Mouse (Mus musculus): ENCODE data around the gene Carmil1.

Carmil1 gene

GRCm38 (mm10) chr13:24211229-24211628 lies 69.4 kb downstream of the Carmil1 start:
- no peak for DNase-seq (ENCODE audit: low spot score in 2 of 2)

DNA sequence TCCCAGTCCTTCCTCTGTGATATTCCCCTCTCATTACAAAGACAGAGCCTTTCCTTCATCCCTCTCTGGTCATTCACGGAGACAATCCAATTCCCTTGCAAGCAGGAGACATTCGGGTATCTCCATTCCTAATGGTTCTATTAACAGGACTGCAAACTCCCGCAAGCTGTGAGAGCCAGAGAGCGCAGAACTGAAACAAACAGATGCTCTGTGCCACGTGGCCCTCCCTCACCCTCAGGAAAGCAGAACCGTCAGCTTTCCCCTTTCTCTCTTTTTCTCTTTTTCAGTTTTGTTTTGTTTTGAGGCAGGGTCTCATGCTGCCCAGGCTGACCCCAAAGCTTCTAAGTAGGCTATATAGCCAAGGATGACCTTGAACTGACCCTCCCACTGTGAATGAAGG lies 74.5 kb downstream of the Carmil1 start:
- no peak for DNase-seq (ENCODE audit: low spot score in 2 of 2)

- DNase-seq (ENCODE audit: low spot score in 2 of 2) = no peak
Observed at GRCm38 (mm10) chr13:24202314-24202713, 78.3 kb downstream of the Carmil1 start.

- no peak for DNase-seq (ENCODE audit: low spot score in 2 of 2)
Observed at GRCm38 (mm10) chr13:24199861-24200543, 80.6 kb downstream of the Carmil1 start.

DNA sequence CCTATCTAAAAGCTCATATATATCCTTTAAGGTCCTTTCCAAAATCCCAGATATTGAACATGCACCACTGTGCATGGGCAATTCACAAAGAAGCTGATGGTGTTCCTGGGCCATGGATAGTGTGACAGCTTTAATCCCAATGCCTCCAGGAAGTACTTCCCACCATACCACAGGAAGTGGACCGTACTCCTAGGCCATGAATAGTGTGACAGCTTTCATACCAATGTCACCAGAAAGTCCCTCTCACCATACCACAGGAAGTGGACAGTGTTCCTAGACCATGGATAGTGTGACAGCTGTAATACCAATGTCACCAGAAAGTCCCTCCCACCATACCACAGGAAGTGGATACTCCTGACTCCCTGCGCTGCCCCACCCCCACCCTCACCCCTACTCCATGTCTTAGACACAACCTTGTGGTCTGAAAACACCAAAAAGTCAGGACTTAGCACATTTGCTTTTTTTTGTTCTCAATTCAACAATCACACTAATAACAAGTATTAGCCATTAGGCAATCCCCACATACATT lies 82.1 kb downstream of the Carmil1 start:
- no peak for DNase-seq (ENCODE audit: low spot score in 2 of 2)

GRCm38 (mm10) chr13:24195371-24195770 lies 85.2 kb downstream of the Carmil1 start:
- DNase-seq (ENCODE audit: low spot score in 2 of 2) = no peak

GRCm38 (mm10) chr13:24194018-24194417 lies 86.6 kb downstream of the Carmil1 start:
- no peak for DNase-seq (ENCODE audit: low spot score in 2 of 2)

DNA sequence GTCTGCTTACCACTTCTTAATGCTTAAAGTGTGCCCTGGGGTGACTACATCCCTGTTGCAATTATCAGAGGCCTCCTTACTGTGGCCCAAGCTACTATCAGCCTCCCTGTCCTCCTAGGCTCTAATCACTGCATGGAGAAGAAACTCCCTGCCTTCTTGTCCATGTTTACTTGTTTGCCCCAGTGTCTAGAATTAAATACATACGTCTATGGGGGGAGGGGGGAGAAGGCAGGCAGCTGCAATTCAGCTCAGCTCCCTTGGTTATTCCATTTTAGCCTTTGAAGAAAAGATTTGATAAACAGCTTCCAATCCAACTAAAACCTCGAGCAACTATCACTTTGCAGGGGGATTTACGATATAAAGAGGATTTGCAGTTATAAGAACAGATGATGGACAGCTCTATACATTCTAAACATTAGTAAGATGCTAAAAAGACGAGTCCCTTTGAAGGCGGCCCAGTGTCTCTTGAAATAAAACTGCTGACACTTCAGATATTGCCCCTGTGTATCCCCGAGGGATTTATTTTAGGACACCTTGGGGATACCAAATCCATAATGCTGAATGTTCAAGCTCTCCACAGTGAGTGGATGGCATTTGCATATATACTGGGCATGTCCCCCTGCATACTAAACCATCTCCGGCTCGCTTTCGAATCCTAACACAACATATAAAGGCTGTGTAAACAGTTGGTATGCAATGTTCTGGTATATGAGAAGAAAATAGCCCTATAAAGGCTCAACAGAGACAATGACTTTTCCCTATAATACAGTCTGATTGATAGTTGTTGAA lies 89.5 kb downstream of the Carmil1 start:
- DNase-seq (ENCODE audit: low spot score in 2 of 2) = no peak

- no peak for DNase-seq (ENCODE audit: low spot score in 2 of 2)
Observed at GRCm38 (mm10) chr13:24187026-24187425, 93.6 kb downstream of the Carmil1 start.

GRCm38 (mm10) chr13:24185641-24186040 lies 95.0 kb downstream of the Carmil1 start:
- DNase-seq (ENCODE audit: low spot score in 2 of 2) = no peak

DNA sequence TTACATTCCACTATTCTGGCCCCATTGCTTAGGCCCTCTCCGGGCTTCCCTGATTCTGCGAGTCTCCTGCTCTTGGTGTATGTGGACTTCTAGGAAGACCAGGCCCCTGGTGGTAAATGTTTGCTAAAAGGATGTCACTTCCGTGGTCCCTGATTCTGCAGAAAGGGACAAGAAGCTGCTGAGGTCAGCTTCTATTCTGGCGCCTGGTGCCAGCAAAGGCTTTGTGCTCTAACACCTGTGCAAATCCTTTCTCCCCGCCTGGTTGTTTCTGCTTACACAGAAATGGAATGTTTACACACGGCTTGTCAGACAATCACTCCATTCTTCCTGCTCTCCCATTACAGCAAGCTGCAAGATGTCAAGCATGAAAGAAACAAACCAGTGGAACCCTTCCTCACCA lies 97.7 kb downstream of the Carmil1 start:
- DNase-seq (ENCODE audit: low spot score in 2 of 2) = no peak

DNA sequence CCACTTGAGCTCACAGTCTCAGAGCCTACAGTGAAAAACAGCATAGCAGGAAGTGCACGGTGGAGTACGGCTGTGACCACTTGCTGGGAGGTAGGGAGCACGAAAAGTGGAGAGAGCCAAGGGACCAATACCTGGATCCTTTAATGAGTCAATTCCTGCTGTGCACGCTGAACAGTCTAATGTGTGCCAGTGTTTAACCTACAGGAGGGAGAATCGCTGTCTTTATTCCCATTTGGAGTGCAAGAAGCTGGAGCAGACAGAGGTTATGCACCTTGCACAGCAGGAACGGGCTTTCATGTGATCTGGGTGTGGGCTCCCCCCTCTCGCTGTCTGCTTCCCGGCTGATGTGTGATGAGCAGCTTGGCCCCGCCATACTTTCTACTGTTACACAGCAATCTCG lies 101.1 kb downstream of the Carmil1 start:
- no peak for DNase-seq (ENCODE audit: low spot score in 2 of 2)

- DNase-seq (ENCODE audit: low spot score in 2 of 2) = no peak
Observed at GRCm38 (mm10) chr13:24177600-24177999, 103.0 kb downstream of the Carmil1 start.

DNA sequence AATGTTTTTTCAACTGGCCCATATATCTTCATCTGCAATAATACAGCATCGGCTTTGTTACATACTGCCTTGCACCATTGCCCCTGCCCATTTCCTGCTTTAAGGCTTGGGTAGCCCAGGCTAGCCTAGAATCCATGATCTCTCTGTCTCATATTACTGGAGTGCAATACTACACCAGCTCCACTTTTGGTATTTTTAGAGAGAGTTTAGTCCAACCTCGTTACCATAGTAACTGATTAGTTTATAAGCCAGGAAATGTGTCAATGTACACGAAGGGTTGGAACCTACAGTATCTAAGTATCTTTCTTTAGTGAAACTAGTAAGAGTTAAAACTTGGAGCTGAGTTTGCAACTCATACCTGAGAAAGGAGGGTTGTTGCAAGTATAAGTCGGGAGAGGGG lies 103.8 kb downstream of the Carmil1 start:
- DNase-seq (ENCODE audit: low spot score in 2 of 2) = no peak

GRCm38 (mm10) chr13:24169658-24170057 lies 110.9 kb downstream of the Carmil1 start:
- DNase-seq (ENCODE audit: low spot score in 2 of 2) = no peak

- DNase-seq (ENCODE audit: low spot score in 2 of 2) = no peak
Observed at GRCm38 (mm10) chr13:24163368-24163767, 117.2 kb downstream of the Carmil1 start.

- peak in 1 of 2 experiments; percentile 19 for DNase-seq (ENCODE audit: low spot score in 2 of 2)
Observed at GRCm38 (mm10) chr13:24161105-24161504, 119.5 kb downstream of the Carmil1 start.

DNA sequence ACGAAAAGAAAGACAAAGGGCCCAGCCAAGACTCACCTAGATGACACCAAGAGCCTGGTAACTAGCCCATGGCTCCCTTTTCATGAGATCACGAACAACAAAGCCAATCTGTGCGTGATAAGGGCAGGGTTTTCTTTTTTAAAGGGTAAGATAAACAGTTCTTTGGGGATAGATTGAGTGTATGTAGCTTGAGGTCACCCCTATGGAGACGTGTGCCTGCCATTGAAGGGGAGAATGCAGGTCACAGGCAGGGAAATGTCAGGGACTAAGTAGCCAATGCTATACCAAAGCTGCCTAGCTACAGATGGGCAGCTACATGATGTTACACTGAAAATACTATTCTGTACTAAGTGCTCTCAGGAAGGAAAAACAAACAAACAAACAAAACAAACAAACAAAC lies 120.6 kb downstream of the Carmil1 start:
- no peak for DNase-seq (ENCODE audit: low spot score in 2 of 2)

- peak in 1 of 2 experiments; percentile 47 for DNase-seq (ENCODE audit: low spot score in 2 of 2)
Observed at GRCm38 (mm10) chr13:24159190-24159965, 121.2 kb downstream of the Carmil1 start.

DNA sequence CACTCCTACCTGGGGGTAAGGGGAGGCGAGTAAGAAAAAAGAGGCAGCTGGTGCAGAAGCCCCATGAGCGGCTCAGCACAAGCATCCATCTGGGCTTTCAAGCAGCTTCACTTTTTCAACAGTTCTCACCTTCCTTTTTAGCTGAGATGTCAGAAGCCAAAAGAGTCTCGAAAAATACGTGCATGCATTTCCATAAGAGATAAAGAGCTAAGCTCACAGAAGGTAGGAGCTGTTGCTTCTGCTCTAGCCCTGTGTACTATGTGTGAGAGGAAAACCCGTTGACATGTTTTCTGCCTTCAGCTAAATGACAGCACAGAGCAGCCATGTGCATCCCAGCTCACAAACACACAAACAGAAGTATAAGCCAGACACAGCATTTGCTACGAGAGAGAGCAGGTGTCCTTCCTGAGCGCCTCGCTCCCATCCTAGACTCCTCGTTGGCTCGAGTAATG lies 123.0 kb downstream of the Carmil1 start:
- no peak for DNase-seq (ENCODE audit: low spot score in 2 of 2)

- DNase-seq (ENCODE audit: low spot score in 2 of 2) = no peak
Observed at GRCm38 (mm10) chr13:24155190-24155589, 125.4 kb downstream of the Carmil1 start.
